Mouse (Mus musculus) small intestine, adult 2 months (tissue): ENCODE measurements around the gene Mmp2. TPM values are rescaled to one million over a fixed set of nuclear protein-coding genes. Genes with fewer than 3 reads are reported as not detected.

ENCODE experiments used
- H3K27ac ChIP-seq: fragments of 200-500 bp; 2 replicates; pipeline ENCODE4 v1.5.1; 2012; ENCODE audit warnings: low read depth, low read length, control low read depth, inconsistent platforms; ENCODE audit not compliant: insufficient read depth
- H3K27me3 ChIP-seq: fragments of 200-500 bp; 2 replicates; pipeline ENCODE4 v1.6.1; 2012; ENCODE audit warnings: mild to moderate bottlenecking, moderate library complexity, low read length, inconsistent platforms; ENCODE audit not compliant: control insufficient read depth, insufficient read depth
- H3K36me3 ChIP-seq: fragments of 200-500 bp; 2 replicates; pipeline ENCODE4 v1.6.1; 2012; ENCODE audit warnings: mild to moderate bottlenecking, low read length, control low read depth, inconsistent platforms; ENCODE audit not compliant: control insufficient read depth, insufficient read depth
- H3K4me1 ChIP-seq: fragments of 200-500 bp; 2 replicates; pipeline ENCODE4 v1.6.1; 2012; ENCODE audit warnings: low read length, inconsistent platforms, mixed read lengths; ENCODE audit not compliant: control insufficient read depth, insufficient read depth, insufficient read length
- H3K4me3 ChIP-seq: fragments of 200-500 bp; 2 replicates; pipeline ENCODE4 v1.5.1; 2012; ENCODE audit warnings: low read depth, mild to moderate bottlenecking, control low read depth, inconsistent platforms, low read length, moderate library complexity
- CTCF ChIP-seq: fragments of 200-500 bp; IDR thresholded peaks from 2 replicates; pipeline ENCODE4 v1.5.1; 2012; ENCODE audit warnings: low read depth, mild to moderate bottlenecking, control low read depth, inconsistent platforms, low read length, moderate library complexity, mixed read lengths; ENCODE audit not compliant: insufficient replicate concordance, insufficient read length; ENCODE audit errors: extremely low read depth
- POLR2A ChIP-seq: fragments of 200-500 bp; IDR thresholded peaks from 2 replicates; pipeline ENCODE4 v1.6.1; 2012; ENCODE audit warnings: low read depth, mild to moderate bottlenecking, control low read depth, inconsistent platforms, low read length, moderate library complexity
- whole genome bisulfite sequencing: fragments of 180-500 bp; shearing (Covaris S2); methylation state at CpG from one replicate; pipeline ENCODE4 v1.1.7; 2018; 5-methylcytosine and 5-hydroxymethylcytosine counted together
- polyA plus RNA-seq: library from polyadenylated mRNA; depleted of rRNA; stranded (reverse); fragments of >200 nt; gene quantifications from 2 replicates; pipeline ENCODE4 v1.2.3, GENCODE M21; 2012

The Mmp2 gene
- polyA plus RNA-seq, 1 experiment: 50.6 TPM

DNA sequence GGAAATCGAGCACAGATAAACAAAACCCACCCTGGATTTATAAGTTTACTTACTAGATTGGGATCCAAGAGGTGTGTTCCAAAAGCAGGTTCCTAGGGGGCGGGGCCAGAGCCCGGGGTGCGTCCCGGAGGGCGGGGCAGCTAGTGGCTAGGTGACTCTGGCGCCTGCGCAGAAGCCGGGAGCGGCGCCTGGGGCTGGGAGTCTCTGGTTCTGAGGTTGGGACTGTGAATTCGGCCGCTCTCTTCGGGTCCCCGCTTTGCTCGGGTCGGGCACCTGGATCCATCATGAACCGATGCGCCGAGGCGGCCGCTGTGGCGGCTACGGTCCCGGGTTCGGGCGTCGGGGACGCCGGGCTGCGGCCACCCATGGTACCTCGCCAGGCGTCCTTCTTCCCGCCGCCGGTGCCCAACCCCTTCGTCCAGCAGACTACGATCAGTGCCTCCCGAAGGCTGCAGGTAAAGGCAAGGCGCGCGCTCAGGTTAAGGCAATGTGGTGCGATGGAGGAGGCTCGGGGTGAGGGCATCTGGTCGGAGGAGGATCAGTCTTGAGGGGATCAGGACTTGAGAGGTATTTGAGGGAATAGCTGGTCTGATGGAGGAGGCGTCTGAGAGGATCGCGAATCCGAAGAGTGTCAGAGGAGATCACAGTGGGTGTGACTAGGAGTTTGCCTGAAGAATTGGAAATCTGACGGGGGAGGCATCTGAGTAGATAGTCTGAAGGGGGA, 28.2 kb downstream of the Mmp2 start, which contains the start of gene Lpcat2:
Lpcat2 (plus strand) TSS at position 169 of the 724 bp plus-strand sequence.
- Histone ChIP-seq H3K4me1 (peaks cover 4% of the 10 kb centered on the region), H3K36me3 (no peaks in the 10 kb centered on the region), H3K27ac (peak within 1 kb of the TSS; percentile 37; the same call in 1 of the 2 replicates), H3K4me3 (peak within 1 kb of the TSS; percentile 77), H3K27me3 (no peaks in the 10 kb centered on the region)
- TF ChIP-seq CTCF: no peak
- TF ChIP-seq POLR2A: no peak
- WGBS: 3% methylated on average over 50 of the region's 50 CpGs

DNA sequence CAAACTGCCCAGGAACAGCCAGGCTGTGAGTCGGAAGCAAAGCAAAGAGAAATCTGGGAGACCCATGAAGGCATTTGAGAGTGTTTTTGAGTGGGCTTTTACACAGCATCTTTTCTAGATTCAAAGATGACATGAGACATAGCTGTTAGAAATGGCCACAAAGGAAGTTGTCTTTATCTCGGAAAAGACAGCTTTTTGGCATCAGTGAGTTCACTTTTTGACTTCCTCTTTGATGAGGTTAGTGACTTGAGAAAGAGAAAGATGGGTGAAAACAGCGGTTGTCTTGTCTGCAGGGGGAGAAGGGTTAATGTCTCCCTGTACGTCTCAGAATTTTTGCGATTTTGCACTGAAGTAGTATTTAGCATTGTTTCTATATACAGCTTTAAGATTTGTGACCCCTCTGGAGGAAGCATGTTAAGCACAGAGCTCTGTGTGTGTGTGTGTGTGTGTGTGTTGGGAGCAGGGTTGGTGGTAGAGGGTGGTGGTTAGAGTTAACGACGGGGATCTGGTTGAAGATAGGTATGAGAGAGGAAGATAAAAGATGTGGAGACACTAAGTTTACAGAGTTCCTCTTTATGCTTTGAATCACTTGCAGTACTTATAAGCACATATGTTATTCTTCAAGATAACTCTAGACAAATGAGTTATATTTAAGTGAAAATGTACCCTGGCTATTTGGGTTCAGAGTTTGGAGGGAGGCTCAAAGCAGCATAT, 29.3 kb downstream of the Mmp2 start:
- H3K36me3 ChIP-seq: no peaks in the 10 kb centered on the region
- H3K4me3 ChIP-seq: peak overlapping the region; percentile 77
- TF ChIP-seq CTCF (no peak), POLR2A (no peak)
- peaks cover 4% of the 10 kb centered on the region for H3K4me1 ChIP-seq
- WGBS: 83% methylated on average over 7 of the region's 7 CpGs
- 0 out of 2 replicates have a peak overlapping the region, but pooled peaks have one; percentile 37 for H3K27ac ChIP-seq
- H3K27me3 ChIP-seq: no peaks in the 10 kb centered on the region

GRCm38 (mm10) chr8:92858475-92859182, 31.5 kb downstream of the Mmp2 start:
- Histone ChIP-seq H3K27ac (no peak overlapping the region), H3K4me3 (no peak overlapping the region), H3K36me3 (no peaks in the 10 kb centered on the region), H3K27me3 (no peaks in the 10 kb centered on the region), H3K4me1 (peaks cover 4% of the 10 kb centered on the region)
- 84% methylated on average over 14 of the region's 14 CpGs for WGBS
- TF ChIP-seq CTCF: no peak
- TF ChIP-seq POLR2A: no peak

DNA sequence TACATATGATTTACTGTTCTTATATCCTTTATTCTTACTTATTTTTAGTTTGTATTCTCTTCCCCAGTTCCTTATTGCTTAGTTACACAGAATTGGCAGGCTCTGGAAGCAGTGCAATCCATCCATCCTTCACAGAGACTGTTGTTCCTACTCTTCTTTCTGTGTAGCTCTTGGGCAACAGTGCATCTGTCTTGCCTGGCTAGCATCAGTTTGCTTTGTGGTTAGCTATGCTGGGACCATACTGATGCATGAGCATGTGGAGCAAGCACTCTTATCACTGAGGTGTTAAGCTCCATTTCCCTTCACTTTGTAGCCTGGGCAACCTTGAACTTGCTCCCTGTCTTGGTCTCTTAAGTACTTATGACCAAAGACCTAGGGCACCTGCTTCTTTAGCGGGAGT, 34.9 kb downstream of the Mmp2 start:
- Histone ChIP-seq H3K27ac (no peak overlapping the region), H3K27me3 (no peaks in the 10 kb centered on the region), H3K4me1 (no peaks in the 10 kb centered on the region), H3K36me3 (no peaks in the 10 kb centered on the region), H3K4me3 (no peak overlapping the region)
- no peak for TF ChIP-seq CTCF
- no peak for TF ChIP-seq POLR2A
- 91% methylated on average over 1 of the region's 1 CpGs for WGBS

DNA sequence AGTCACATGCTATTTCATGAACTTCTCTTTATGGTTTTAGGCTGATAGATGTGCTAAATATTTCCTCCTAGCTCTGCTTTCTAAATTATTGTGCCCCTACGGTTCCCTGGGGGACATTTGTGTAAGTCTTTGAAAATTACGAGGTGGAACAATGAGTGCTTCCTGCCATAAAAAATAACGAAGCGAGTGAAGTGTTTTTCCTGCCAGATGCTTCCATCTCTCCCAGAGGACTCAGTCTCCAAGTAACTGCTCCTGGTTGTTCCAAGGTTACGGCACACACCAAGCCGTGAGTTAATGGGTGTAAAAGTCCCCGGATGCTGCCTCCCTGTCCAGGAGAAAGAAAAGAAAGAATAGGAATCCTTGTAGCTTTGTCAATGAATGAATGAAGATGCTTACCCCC, 43.2 kb downstream of the Mmp2 start:
- H3K27me3 ChIP-seq: no peaks in the 10 kb centered on the region
- WGBS: 75% methylated on average over 7 of the region's 7 CpGs
- H3K36me3 ChIP-seq: no peaks in the 10 kb centered on the region
- no peaks in the 10 kb centered on the region for H3K4me1 ChIP-seq
- no peak overlapping the region for H3K27ac ChIP-seq
- H3K4me3 ChIP-seq: no peak overlapping the region
- TF ChIP-seq CTCF (no peak), POLR2A (no peak)

- 79% methylated on average over 10 of the region's 10 CpGs for WGBS
- Histone ChIP-seq H3K27ac (no peak overlapping the region), H3K36me3 (no peaks in the 10 kb centered on the region), H3K4me3 (no peak overlapping the region), H3K4me1 (no peaks in the 10 kb centered on the region), H3K27me3 (no peaks in the 10 kb centered on the region)
- TF ChIP-seq POLR2A (no peak), CTCF (no peak)
These were observed 45.1 kb downstream of the Mmp2 start for GRCm38 (mm10) chr8:92872063-92872759.
